Mouse (Mus musculus): ENCODE measurements around the gene Insl3.
"Not testable (repeated sequence)": the region's sequence is repeated elsewhere in the genome, so short reads cannot be mapped to it uniquely, and the experiment has no call there.

Insl3 gene

GRCm38 (mm10) chr8:71676803-71677202, 12.2 kb upstream of the Insl3 start:
- no peak for DNase-seq (ENCODE audit: extremely low read depth, low read depth, low spot score)

GRCm38 (mm10) chr8:71677555-71677954, 11.5 kb upstream of the Insl3 start:
- no peak for DNase-seq (ENCODE audit: extremely low read depth, low read depth, low spot score)

GRCm38 (mm10) chr8:71678216-71678615, 10.8 kb upstream of the Insl3 start:
- no peak for DNase-seq (ENCODE audit: extremely low read depth, low read depth, low spot score)

GRCm38 (mm10) chr8:71679116-71679515, 9.9 kb upstream of the Insl3 start:
- DNase-seq (ENCODE audit: extremely low read depth, low read depth, low spot score) = no peak

- no peak for DNase-seq (ENCODE audit: extremely low read depth, low read depth, low spot score)
Measured at GRCm38 (mm10) chr8:71679550-71680168, 9.4 kb upstream of the Insl3 start.

- no peak for DNase-seq (ENCODE audit: extremely low read depth, low read depth, low spot score)
Measured at GRCm38 (mm10) chr8:71680471-71680870, 8.5 kb upstream of the Insl3 start.

- no peak for DNase-seq (ENCODE audit: extremely low read depth, low read depth, low spot score)
Measured at GRCm38 (mm10) chr8:71681369-71681915, 7.6 kb upstream of the Insl3 start.

GRCm38 (mm10) chr8:71682832-71683231, 6.2 kb upstream of the Insl3 start:
- DNase-seq (ENCODE audit: extremely low read depth, low read depth, low spot score) = no peak

- no peak for DNase-seq (ENCODE audit: extremely low read depth, low read depth, low spot score)
Measured at GRCm38 (mm10) chr8:71684701-71685100, 4.3 kb upstream of the Insl3 start.

- no peak for DNase-seq (ENCODE audit: extremely low read depth, low read depth, low spot score)
Measured at GRCm38 (mm10) chr8:71685573-71685972, 3.4 kb upstream of the Insl3 start.

GRCm38 (mm10) chr8:71686143-71686734, 2.8 kb upstream of the Insl3 start:
- DNase-seq (ENCODE audit: extremely low read depth, low read depth, low spot score) = no peak

- DNase-seq (ENCODE audit: extremely low read depth, low read depth, low spot score) = no peak
Measured at GRCm38 (mm10) chr8:71687616-71688015, 1.4 kb upstream of the Insl3 start.

GRCm38 (mm10) chr8:71692509-71692908, 3.5 kb downstream of the Insl3 start:
- no peak for DNase-seq (ENCODE audit: extremely low read depth, low read depth, low spot score)

GRCm38 (mm10) chr8:71693166-71694041, 4.4 kb downstream of the Insl3 start:
- no peak for DNase-seq (ENCODE audit: extremely low read depth, low read depth, low spot score)

GRCm38 (mm10) chr8:71695456-71695855, 6.4 kb downstream of the Insl3 start:
- not testable (repeated sequence) for DNase-seq (ENCODE audit: extremely low read depth, low read depth, low spot score)

GRCm38 (mm10) chr8:71700493-71701269, 11.7 kb downstream of the Insl3 start:
- DNase-seq (ENCODE audit: extremely low read depth, low read depth, low spot score) = no peak

GRCm38 (mm10) chr8:71701414-71702086, 12.5 kb downstream of the Insl3 start, which contains the start of gene B3gnt3:
Gene B3gnt3 (minus strand): TSS chr8:71701789.
- no peak for DNase-seq (ENCODE audit: extremely low read depth, low read depth, low spot score)

- no peak for DNase-seq (ENCODE audit: extremely low read depth, low read depth, low spot score)
Measured at GRCm38 (mm10) chr8:71702087-71702432, 13.0 kb downstream of the Insl3 start.

GRCm38 (mm10) chr8:71702923-71703322, 13.9 kb downstream of the Insl3 start:
- peak; percentile 13 for DNase-seq (ENCODE audit: extremely low read depth, low read depth, low spot score)

- not testable (repeated sequence) for DNase-seq (ENCODE audit: extremely low read depth, low read depth, low spot score)
Measured at GRCm38 (mm10) chr8:71703400-71703799, 14.4 kb downstream of the Insl3 start.

All from fat pad, adult 2 months (tissue).